Mouse (Mus musculus): ENCODE measurements around the gene Zfp697.
"Not testable (repeated sequence)": the region's sequence is repeated elsewhere in the genome, so short reads cannot be mapped to it uniquely, and the experiment has no call there.

The Zfp697 gene

GRCm38 (mm10) chr3:98374062-98374719 is 8.1 kb upstream of the Zfp697 start:
- no peak for DNase-seq (ENCODE audit: low spot score)

- peak; percentile 79 for DNase-seq (ENCODE audit: low spot score)
These were observed 7.3 kb upstream of the Zfp697 start for GRCm38 (mm10) chr3:98374980-98375379.

GRCm38 (mm10) chr3:98378267-98378666 is 4.0 kb upstream of the Zfp697 start:
- DNase-seq (ENCODE audit: low spot score) = no peak

GRCm38 (mm10) chr3:98379236-98379635 is 3.0 kb upstream of the Zfp697 start:
- DNase-seq (ENCODE audit: low spot score) = peak; percentile 66

- DNase-seq (ENCODE audit: low spot score) = no peak
These were observed 500 bp upstream of the Zfp697 start for GRCm38 (mm10) chr3:98381677-98382245.

- DNase-seq (ENCODE audit: low spot score) = no peak
These were observed 946 bp downstream of the Zfp697 start for GRCm38 (mm10) chr3:98383024-98383790.

- no peak for DNase-seq (ENCODE audit: low spot score)
These were observed 4.8 kb downstream of the Zfp697 start for GRCm38 (mm10) chr3:98387086-98387485.

- DNase-seq (ENCODE audit: low spot score) = no peak
These were observed 5.5 kb downstream of the Zfp697 start for GRCm38 (mm10) chr3:98387756-98388155.

GRCm38 (mm10) chr3:98389305-98389704 is 7.0 kb downstream of the Zfp697 start:
- DNase-seq (ENCODE audit: low spot score) = no peak

- not testable (repeated sequence) for DNase-seq (ENCODE audit: low spot score)
These were observed 22.1 kb downstream of the Zfp697 start for GRCm38 (mm10) chr3:98404268-98404895.

GRCm38 (mm10) chr3:98405877-98406276 is 23.6 kb downstream of the Zfp697 start:
- not testable (repeated sequence) for DNase-seq (ENCODE audit: low spot score)

GRCm38 (mm10) chr3:98406569-98407144 is 24.4 kb downstream of the Zfp697 start:
- DNase-seq (ENCODE audit: low spot score) = not testable (repeated sequence)

- peak; percentile 55 for DNase-seq (ENCODE audit: low spot score)
These were observed 25.1 kb downstream of the Zfp697 start for GRCm38 (mm10) chr3:98407261-98407780.

- DNase-seq (ENCODE audit: low spot score) = not testable (repeated sequence)
These were observed 28.6 kb downstream of the Zfp697 start for GRCm38 (mm10) chr3:98410619-98411580.

GRCm38 (mm10) chr3:98413733-98414132 is 31.5 kb downstream of the Zfp697 start:
- DNase-seq (ENCODE audit: low spot score) = no peak

- no peak for DNase-seq (ENCODE audit: low spot score)
These were observed 32.0 kb downstream of the Zfp697 start for GRCm38 (mm10) chr3:98414296-98414695.

GRCm38 (mm10) chr3:98416426-98417250 is 34.4 kb downstream of the Zfp697 start:
- DNase-seq (ENCODE audit: low spot score) = peak; percentile 62

- no peak for DNase-seq (ENCODE audit: low spot score)
These were observed 35.1 kb downstream of the Zfp697 start for GRCm38 (mm10) chr3:98417328-98417727.

GRCm38 (mm10) chr3:98418991-98419785 is 36.9 kb downstream of the Zfp697 start:
- peak; percentile 74 for DNase-seq (ENCODE audit: low spot score)

Measured in yolk sac, embryonic 10.5 days (tissue).